Mouse (Mus musculus) brain, embryonic 14.5 days (tissue): ENCODE measurements at regions not wholly inside any gene's neighbourhood (a gene's known extent, or its start where the extent isn't known, plus 50 kb on each side); places are given as distances from the start of the nearest gene placed in this dataset.

Source experiments
- CTCF ChIP-seq: fragments of 200-500 bp; IDR thresholded peaks from 2 replicates; pipeline ENCODE4 v1.5.1; 2012; ENCODE audit warnings: inconsistent platforms, mild to moderate bottlenecking, moderate library complexity, borderline replicate concordance; ENCODE audit not compliant: insufficient read depth, insufficient read length; ENCODE audit errors: extremely low read depth
- POLR2A ChIP-seq: fragments of 200-500 bp; IDR thresholded peaks from 2 replicates; pipeline ENCODE4 v1.6.1; 2012; ENCODE audit warnings: mild to moderate bottlenecking, inconsistent platforms, borderline replicate concordance; ENCODE audit not compliant: poor library complexity, insufficient read depth, insufficient read length, severe bottlenecking; ENCODE audit errors: extremely low read depth

DNA sequence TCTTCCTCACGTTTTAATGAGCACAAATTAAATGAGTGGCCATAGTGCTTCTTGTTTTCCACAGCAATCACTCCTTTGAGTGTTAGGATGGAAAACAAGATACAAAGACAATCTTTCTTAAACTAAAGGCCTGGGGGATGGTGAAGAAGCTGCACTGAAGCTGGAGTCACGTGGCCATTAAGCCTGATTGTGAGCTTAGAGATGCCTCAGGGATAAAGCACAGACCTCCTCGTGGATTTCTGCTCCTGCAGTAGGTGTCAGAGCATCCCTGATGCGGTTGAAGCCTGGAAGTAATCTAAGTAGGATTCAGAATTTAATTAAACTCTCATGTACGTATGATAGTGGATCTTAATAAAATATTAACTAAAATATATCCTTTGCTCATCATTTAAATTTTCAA lies 1200.9 kb downstream of the Ntrk3 start:
- TF ChIP-seq CTCF (no peak), POLR2A (no peak)
